Mouse (Mus musculus) forebrain, embryonic 14.5 days (tissue): Measurements from ENCODE around the gene Olfr316. TPM values are rescaled to one million over a fixed set of nuclear protein-coding genes. Genes with fewer than 3 reads are reported as not detected.

Experiments used
- ATAC-seq: fragments of 200-750 bp; cut with Nextera tagmentation; 2 replicates; pipeline ENCODE4 v1.8.0; 2017; ENCODE audit warnings: mild to moderate bottlenecking, moderate library complexity
- DNase-seq: peaks from one replicate; pipeline ENCODE4 v3.0.0-alpha.2; 2015; ENCODE audit warnings: low spot score
- H3K27ac ChIP-seq: fragments of 300-500 bp; sonication (generic); 2 replicates; pipeline ENCODE4 v1.5.1; 2014; ENCODE audit warnings: low read depth, mild to moderate bottlenecking, control low read depth, low read length, moderate library complexity
- H3K27me3 ChIP-seq: fragments of 300-500 bp; sonication (generic); replicated peaks from 2 replicates; pipeline ENCODE4 v1.6.1; 2014; ENCODE audit warnings: low read length, control low read depth, mixed read lengths; ENCODE audit not compliant: control insufficient read depth, insufficient read depth
- H3K36me3 ChIP-seq: fragments of 300-500 bp; sonication (generic); 2 replicates; pipeline ENCODE4 v1.6.1; 2014; ENCODE audit warnings: low read length, control low read depth; ENCODE audit not compliant: control insufficient read depth, insufficient read depth
- H3K4me1 ChIP-seq: fragments of 300-500 bp; sonication (generic); 2 replicates; pipeline ENCODE4 v1.6.1; 2014; ENCODE audit warnings: antibody characterized with exemption, low read length, control low read depth; ENCODE audit not compliant: control insufficient read depth, insufficient read depth
- H3K4me2 ChIP-seq: fragments of 300-500 bp; sonication (generic); 2 replicates; pipeline ENCODE4 v1.6.1; 2014; ENCODE audit warnings: mild to moderate bottlenecking, control low read depth, low read length
- H3K4me3 ChIP-seq: fragments of 300-500 bp; sonication (generic); 2 replicates; pipeline ENCODE4 v1.5.1; 2014; ENCODE audit warnings: low read depth, low read length, control low read depth
- H3K9ac ChIP-seq: fragments of 300-500 bp; sonication (generic); 2 replicates; pipeline ENCODE4 v1.6.1; 2014; ENCODE audit warnings: mild to moderate bottlenecking, low read length, control low read depth, moderate library complexity
- H3K9me3 ChIP-seq: fragments of 300-500 bp; sonication (generic); replicated peaks from 2 replicates; pipeline ENCODE4 v1.6.1; 2016; ENCODE audit warnings: low read length, control low read depth, mixed read lengths; ENCODE audit not compliant: control insufficient read depth
- WGBS: fragments of 180-500 bp; shearing (Covaris S2); extraction: QIAGEN DNeasy Blood & Tissue Kit; methylation state at CpG from one replicate; pipeline ENCODE4 v1.1.7; 2014; 5-methylcytosine and 5-hydroxymethylcytosine counted together
- polyA plus RNA-seq: library from polyadenylated mRNA; unstranded; fragments of >200 nt; fragmentation: Nextera tagmentation; extraction: Ambion mirVana; gene quantifications from 2 replicates; pipeline ENCODE4 v1.2.1, GENCODE M21; 2014

Olfr316 gene
- polyA plus RNA-seq, 1 experiment from 2014 or later: not detected

DNA sequence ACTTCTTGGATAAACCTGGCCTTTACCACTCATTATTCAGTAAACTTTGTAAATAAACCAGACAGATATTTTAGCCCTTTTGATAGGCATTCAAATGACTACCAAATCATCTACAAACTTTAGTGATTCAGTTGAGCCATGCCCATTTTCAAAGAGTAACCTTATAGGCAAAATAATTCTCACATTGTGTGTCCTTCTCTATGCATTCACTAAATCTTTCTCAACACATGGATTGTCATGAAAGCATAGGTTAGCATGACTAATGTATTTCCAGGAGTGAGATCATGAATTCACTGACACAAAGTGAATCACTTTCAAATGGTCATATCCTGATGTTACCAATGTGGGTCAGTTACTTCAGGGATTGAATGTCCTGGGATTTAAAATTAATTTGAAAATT lies 20.4 kb downstream of the Olfr316 start, which contains the start of gene Olfr315:
Olfr315 (plus strand) TSS at position 301 of the 400 bp plus-strand sequence.
- H3K4me3 ChIP-seq: no peak within 1 kb of the TSS
- H3K9ac ChIP-seq: no peak within 1 kb of the TSS

GRCm38 (mm10) chr11:58782480-58783089 lies 30.1 kb downstream of the Olfr316 start, which contains the start of gene Olfr314:
Olfr314 (plus strand) TSS chr11:58782952.
- 81% methylated on average over 6 of the region's 6 CpGs for WGBS

More for the DNA sequence above, 20.4 kb downstream of the Olfr316 start, which contains the start of gene Olfr315:
- no peak for DNase-seq
- Histone ChIP-seq H3K4me1 (no peaks in the 10 kb centered on the region), H3K9me3 (no peaks in the 10 kb centered on the region), H3K27ac (no peak within 1 kb of the TSS), H3K4me2 (no peak within 1 kb of the TSS), H3K36me3 (no peaks in the 10 kb centered on the region), H3K27me3 (no peaks in the 10 kb centered on the region)
- no peak for ATAC-seq

DNA sequence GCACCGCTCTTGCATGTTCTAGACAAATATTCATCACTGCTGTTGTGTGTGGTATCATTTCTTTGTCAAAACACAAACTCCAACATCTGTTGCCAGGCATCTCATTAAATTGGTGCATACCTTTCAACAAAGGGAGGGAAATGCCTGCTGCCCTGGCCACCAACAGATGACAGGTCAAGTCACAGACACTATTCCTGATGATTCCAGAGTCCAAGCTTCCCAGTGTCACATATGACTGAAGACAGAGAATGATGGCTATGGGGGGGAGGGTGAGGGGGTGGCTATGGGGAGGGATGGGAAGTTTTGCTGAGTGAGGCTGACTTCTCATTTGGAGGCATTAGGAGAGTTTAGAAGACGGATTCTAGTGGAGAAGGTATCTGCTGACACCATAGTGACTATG lies 31.6 kb downstream of the Olfr316 start:
- no peak overlapping the region for H3K9ac ChIP-seq
- no peaks in the 10 kb centered on the region for H3K36me3 ChIP-seq
- WGBS: 76% methylated on average over 2 of the region's 2 CpGs
- H3K4me1 ChIP-seq: no peaks in the 10 kb centered on the region
- no peaks in the 10 kb centered on the region for H3K27me3 ChIP-seq
- H3K4me2 ChIP-seq: no peak overlapping the region
- ATAC-seq: no peak
- no peak overlapping the region for H3K4me3 ChIP-seq
- no peak overlapping the region for H3K27ac ChIP-seq
- H3K9me3 ChIP-seq: no peaks in the 10 kb centered on the region
- no peak for DNase-seq

More at GRCm38 (mm10) chr11:58782480-58783089, 30.1 kb downstream of the Olfr316 start, which contains the start of gene Olfr314:
- no peak within 1 kb of the TSS for H3K4me2 ChIP-seq
- H3K4me3 ChIP-seq: no peak within 1 kb of the TSS
- H3K9me3 ChIP-seq: no peaks in the 10 kb centered on the region
- no peak within 1 kb of the TSS for H3K27ac ChIP-seq
- H3K9ac ChIP-seq: no peak within 1 kb of the TSS
- H3K36me3 ChIP-seq: no peaks in the 10 kb centered on the region
- DNase-seq: no peak
- no peaks in the 10 kb centered on the region for H3K27me3 ChIP-seq
- H3K4me1 ChIP-seq: no peaks in the 10 kb centered on the region
- no peak for ATAC-seq

- Histone ChIP-seq H3K4me1 (no peaks in the 10 kb centered on the region), H3K4me3 (no peak overlapping the region), H3K9me3 (no peaks in the 10 kb centered on the region), H3K9ac (no peak overlapping the region), H3K27ac (no peak overlapping the region), H3K36me3 (no peaks in the 10 kb centered on the region), H3K27me3 (no peaks in the 10 kb centered on the region), H3K4me2 (no peak overlapping the region)
- DNase-seq (no peak), ATAC-seq (no peak)
- WGBS: 88% methylated on average over 10 of the region's 10 CpGs
Observed at GRCm38 (mm10) chr11:58787651-58788050, 35.1 kb downstream of the Olfr316 start.

DNA sequence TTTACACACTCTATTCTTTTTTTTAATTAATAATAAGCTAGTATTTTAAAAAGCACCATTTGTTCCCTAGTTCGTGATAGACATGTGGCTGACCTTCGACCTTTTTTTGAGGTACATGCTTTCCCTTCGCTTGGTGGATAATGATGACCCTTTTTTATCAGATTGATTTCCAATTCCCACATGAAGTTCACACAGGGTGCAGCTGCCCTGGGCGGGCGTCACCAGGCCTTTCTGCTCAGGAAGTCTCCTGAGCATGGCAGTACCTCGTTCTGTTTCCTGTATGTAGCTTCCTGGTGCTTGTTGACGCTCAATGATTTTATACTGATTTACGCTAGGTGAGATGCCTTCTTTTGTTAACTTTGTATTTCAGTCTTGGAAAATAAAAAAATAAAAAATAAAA lies 35.8 kb downstream of the Olfr316 start:
- H3K9ac ChIP-seq: no peak overlapping the region
- no peak overlapping the region for H3K4me2 ChIP-seq
- 91% methylated on average over 8 of the region's 8 CpGs for WGBS
- no peaks in the 10 kb centered on the region for H3K36me3 ChIP-seq
- no peak for DNase-seq
- no peak for ATAC-seq
- no peak overlapping the region for H3K27ac ChIP-seq
- H3K27me3 ChIP-seq: no peaks in the 10 kb centered on the region
- no peaks in the 10 kb centered on the region for H3K4me1 ChIP-seq
- no peaks in the 10 kb centered on the region for H3K9me3 ChIP-seq
- H3K4me3 ChIP-seq: no peak overlapping the region

GRCm38 (mm10) chr11:58789532-58789931 lies 37.0 kb downstream of the Olfr316 start:
- no peaks in the 10 kb centered on the region for H3K27me3 ChIP-seq
- H3K9ac ChIP-seq: no peak overlapping the region
- no peaks in the 10 kb centered on the region for H3K4me1 ChIP-seq
- DNase-seq: peak; percentile 49
- WGBS: 25% methylated on average over 3 of the region's 3 CpGs
- no peaks in the 10 kb centered on the region for H3K9me3 ChIP-seq
- no peaks in the 10 kb centered on the region for H3K36me3 ChIP-seq
- H3K4me3 ChIP-seq: no peak overlapping the region
- no peak overlapping the region for H3K27ac ChIP-seq
- H3K4me2 ChIP-seq: no peak overlapping the region
- no peak for ATAC-seq

DNA sequence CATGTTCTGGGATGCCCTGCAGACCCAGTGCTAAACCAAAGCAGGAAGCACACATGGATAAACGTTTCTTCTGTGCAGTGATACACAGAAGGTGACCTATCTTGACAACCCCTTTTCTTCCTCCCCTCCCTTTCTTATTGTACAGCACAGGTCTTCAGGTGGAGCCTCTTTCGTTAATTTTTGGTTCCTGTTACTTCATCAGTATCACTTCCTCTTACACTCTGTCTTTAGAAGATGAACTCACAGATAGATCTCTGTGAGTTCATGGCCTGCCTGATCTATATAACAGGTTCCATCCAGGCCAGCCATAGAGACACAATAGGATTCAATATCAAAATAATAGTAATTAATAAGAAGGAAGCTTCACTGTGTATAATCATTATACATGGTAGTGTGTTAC lies 37.5 kb downstream of the Olfr316 start:
- no peak overlapping the region for H3K9ac ChIP-seq
- ATAC-seq (no peak), DNase-seq (no peak)
- 52% methylated on average over 2 of the region's 2 CpGs for WGBS
- H3K4me2 ChIP-seq: no peak overlapping the region
- H3K9me3 ChIP-seq: no peaks in the 10 kb centered on the region
- H3K4me1 ChIP-seq: no peaks in the 10 kb centered on the region
- no peak overlapping the region for H3K27ac ChIP-seq
- no peaks in the 10 kb centered on the region for H3K36me3 ChIP-seq
- no peak overlapping the region for H3K4me3 ChIP-seq
- no peaks in the 10 kb centered on the region for H3K27me3 ChIP-seq

- no peaks in the 10 kb centered on the region for H3K4me1 ChIP-seq
- H3K36me3 ChIP-seq: no peaks in the 10 kb centered on the region
- 86% methylated on average over 6 of the region's 6 CpGs for WGBS
- no peak overlapping the region for H3K27ac ChIP-seq
- no peaks in the 10 kb centered on the region for H3K27me3 ChIP-seq
- no peaks in the 10 kb centered on the region for H3K9me3 ChIP-seq
- H3K4me2 ChIP-seq: no peak overlapping the region
- ATAC-seq: no peak
- H3K4me3 ChIP-seq: no peak overlapping the region
- DNase-seq: no peak
- no peak overlapping the region for H3K9ac ChIP-seq
Observed at GRCm38 (mm10) chr11:58790646-58791045, 38.1 kb downstream of the Olfr316 start.

DNA sequence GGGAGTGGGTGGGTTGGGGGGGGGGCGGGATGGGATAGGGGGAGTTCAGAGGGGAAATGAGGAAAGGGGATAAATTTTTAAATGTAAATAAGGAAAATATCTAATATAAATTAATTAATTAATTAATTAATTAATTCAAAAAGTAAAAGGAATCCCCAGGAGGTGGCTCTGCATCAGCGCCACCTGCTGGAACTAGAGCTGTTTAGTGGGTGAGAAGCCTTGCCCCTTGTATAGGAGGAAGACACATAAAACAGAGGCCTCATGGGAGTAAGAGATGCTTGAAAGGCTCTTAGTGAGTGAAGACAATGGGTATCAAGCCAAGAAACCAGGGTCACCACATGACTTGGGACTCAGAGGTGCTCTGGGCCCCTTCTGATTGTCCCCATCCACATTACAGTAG lies 43.3 kb downstream of the Olfr316 start:
- DNase-seq (no peak), ATAC-seq (no peak)
- WGBS: 97% methylated on average over 2 of the region's 2 CpGs
- Histone ChIP-seq H3K4me1 (no peaks in the 10 kb centered on the region), H3K4me3 (no peak overlapping the region), H3K27me3 (no peaks in the 10 kb centered on the region), H3K27ac (no peak overlapping the region), H3K9ac (no peak overlapping the region), H3K9me3 (no peaks in the 10 kb centered on the region), H3K4me2 (no peak overlapping the region), H3K36me3 (no peaks in the 10 kb centered on the region)
